Mouse (Mus musculus): Measurements from ENCODE around the gene Sat2.
A peak's percentile ranks its signal among the peaks of the same experiment; 100 is the strongest.

Sat2 gene

DNA sequence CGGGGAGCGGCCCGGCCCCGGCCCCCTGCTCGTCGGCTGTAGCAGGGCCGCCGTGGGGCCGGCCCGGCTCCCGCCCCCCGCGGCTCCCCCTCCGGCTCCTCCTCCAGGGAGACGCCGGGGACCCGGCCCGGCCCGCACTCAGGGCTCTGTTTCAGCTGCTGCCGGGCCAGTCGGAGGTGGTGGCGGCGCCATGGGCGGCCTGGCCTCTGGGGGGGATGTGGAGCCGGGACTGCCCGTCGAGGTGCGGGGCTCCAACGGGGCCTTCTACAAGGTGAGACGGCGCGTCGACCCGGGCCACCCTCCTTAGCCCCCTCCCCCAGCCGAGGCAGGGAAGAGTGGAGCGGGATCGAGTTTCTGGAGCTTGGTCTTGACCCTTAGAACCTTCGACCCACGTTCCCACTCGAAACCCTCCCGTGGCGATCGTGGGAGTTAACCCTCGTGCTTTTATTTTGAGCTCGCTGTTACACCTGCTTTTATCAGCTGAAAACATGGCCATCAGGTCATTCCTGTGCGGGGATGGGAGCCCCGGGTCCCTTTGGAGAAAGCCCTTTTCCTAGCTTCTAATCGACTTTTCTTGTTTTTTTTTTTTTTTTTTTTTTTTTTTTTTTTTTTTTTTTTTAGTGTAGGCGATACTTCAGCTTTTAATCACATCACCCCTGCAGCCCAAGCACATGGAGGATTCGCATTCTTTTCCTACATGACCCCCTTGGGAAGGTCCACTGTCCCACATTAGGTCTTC is 11.5 kb downstream of the Sat2 start:
- no peak for DNase-seq (ENCODE audit: low spot score)

DNA sequence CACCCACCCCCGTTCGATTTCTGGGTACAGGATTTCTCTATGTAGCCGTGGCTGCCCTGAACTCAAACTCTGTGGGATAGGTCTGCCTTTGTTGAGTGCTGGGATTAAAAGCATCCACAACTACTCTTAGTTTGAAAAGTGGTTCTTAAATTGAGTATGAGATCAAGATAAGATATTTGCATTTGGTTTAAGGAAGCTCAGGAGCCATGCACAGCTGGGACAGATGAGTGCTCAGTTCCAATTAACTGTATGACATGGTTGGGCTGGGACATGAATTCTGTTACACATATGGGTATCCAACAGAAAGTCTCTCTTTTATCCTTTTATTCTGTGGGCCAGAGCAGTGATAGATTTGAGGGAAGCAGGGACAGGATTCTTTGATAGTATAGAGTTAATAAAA is 13.6 kb downstream of the Sat2 start:
- no peak for DNase-seq (ENCODE audit: low spot score)

DNA sequence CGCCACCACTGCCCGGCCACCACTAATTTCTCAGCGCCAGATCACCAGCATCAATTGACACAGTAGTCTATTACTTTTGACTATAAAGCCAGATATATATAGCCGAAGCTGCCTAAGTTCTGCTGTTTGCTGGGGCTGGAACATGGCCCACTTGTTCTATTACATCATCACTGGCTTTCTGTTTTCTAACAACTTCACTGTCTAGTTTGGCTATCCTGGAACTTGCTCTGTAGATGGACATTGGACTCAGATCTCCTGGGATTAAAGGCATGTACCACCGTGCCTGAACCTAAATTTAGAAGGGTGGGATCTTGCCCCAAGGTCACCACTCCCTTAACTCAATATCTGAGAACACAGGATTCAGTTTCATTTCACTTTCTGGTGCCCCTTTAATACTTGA is 24.0 kb downstream of the Sat2 start:
- no peak for DNase-seq (ENCODE audit: low spot score)

DNA sequence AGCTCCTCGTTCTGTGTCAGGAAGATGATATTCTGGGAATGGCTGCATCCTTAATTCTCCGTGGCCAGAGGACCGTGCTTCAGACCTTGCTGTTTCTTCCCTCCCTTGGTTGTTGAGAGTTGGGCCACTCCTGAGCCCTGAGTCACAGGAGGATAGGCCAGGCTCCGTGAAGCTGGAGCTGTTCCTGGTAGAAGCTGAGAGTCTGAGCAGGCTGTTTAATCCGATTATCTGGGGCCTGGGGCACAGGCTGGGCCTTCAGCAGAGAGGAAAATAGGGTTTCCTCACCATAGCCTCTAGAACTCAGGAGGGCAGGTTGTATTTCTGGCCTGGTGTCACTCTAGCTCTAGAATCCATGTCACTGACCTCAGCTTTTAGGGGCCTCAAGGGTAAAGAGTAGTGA is 31.6 kb downstream of the Sat2 start:
- DNase-seq (ENCODE audit: low spot score), result no peak

DNA sequence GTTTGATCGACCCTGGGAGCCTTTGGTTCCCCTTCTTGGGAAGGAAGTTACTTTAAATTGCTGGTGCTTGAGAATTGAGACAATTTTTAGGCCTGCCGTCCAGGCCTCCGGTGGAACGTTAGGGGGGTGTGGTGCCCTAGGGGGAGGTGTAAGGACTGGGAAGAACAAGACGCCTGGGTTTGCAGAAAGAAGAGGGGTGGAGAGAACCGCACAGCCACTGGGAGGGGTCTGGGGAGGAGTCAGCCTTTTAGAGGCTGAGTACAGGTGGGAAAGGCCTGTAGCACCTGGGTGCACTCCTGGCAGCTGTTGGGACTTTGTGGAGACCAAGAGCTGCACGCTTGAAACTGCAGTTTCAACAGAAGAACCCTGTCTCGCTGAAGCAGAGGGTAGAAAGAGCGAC is 32.9 kb downstream of the Sat2 start:
- DNase-seq (ENCODE audit: low spot score), result no peak

DNA sequence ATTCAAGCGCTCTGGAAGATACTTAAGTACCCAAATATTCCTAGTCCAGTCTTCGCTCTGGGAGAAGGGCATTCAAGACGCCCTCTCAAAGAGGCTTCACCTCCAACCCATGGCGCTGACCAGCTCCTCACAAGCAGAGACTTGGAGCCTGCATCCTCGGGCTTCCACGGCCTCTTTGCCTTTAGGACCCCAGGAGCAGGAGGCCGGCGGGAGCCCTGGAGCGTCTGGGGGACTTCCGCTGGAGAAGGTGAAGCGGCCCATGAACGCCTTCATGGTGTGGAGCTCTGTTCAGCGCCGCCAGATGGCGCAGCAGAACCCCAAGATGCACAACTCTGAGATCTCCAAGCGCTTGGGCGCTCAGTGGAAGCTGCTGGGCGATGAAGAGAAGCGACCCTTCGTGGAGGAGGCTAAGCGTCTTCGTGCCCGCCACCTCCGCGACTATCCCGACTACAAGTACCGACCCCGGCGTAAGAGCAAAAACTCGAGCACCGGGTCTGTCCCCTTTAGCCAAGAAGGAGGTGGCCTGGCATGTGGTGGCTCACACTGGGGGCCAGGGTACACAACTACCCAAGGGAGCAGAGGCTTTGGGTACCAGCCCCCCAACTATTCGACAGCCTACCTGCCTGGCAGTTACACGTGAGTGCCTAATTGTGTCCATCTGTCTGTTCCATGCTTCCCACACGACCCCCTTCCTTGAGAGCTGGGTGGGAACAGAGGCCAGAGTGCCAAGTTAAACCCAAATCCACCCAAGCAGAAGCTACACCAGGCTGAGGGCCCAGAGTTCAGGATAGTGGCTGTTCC is 33.6 kb downstream of the Sat2 start, which contains the start of gene Sox15:
Gene Sox15, plus strand, starts transcription at position 51 of the 801 bp plus-strand sequence.
- peak; percentile 29 for DNase-seq (ENCODE audit: low spot score)

DNA sequence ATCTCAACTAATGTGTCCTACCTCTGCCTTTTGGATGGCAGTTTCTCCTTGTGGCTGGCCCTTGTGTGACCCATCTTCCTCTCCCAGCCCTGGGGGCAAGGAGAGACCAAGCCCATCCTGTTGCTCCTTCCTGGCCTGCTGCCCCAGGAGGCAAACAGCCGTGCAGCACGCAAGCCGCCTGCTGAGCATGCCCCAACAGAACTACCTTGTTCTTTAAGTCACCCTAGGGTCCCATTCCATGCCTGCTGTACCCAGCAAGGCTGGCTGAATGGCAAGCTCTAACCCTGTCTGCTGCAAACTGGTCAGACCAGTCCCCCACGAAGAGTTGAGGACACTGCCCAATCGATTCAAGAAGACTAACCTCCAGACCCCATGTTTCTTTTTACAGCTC is 34.2 kb downstream of the Sat2 start:
- DNase-seq (ENCODE audit: low spot score), result no peak

DNA sequence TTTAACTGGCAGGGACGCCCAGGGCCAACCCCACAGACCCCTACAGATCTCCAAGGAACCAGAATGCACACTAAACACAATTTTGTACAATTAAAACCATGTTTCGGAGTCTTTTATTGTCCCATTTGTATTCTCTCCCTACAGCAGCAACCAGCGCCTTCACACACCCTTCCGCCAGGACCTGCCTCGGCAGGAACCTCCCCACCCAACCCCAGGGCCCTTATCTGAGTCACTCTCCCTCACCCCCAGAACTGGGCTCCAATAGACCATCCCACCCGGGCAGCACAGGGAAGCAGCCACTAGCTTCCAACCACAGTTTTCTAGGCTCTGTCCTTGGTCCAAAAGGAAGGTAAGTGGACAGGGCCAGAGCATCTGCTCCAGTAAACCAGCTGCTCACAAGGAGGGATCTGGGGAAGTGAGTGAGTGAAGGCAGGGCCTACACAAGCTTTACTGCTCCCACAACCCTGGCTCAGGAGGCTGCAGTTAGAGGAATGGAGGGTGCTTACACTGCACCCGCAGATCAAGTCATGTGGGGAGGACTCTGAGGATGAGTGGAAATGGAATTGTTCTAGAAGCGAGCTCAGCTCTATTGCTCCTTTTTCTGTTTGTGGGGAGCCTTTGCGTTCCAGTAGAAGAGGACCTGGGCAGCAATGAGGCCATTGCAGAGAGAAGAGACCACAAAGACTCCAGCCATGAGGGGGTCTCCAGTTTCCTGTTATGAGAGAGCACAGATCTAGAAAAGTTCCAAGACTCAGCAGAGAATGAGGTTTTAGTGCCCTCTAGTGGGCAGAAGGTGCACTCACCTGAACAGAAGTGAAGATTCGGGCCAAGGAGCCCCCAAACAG is 35.0 kb downstream of the Sat2 start:
- DNase-seq (ENCODE audit: low spot score), result peak; percentile 50

DNA sequence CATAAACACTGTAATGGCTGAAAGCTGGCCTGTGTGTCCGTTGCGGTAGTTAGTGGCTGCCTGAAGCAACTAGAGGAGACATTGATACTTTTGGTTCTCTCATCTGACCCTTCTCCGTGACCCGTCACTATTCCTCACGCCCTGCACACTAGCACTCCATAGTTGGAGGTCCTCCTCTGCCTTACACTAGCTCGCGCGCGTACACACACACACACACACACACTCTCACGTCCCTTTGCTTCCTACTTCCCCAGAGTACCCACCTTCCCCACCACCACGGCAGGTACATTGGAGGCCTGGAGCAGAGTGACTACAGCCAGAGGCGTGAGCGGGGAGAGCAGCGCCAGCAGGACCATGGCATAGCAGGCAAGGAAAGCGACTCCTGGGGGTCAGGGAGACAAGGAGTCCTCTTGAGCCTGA is 35.6 kb downstream of the Sat2 start:
- no peak for DNase-seq (ENCODE audit: low spot score)

DNA sequence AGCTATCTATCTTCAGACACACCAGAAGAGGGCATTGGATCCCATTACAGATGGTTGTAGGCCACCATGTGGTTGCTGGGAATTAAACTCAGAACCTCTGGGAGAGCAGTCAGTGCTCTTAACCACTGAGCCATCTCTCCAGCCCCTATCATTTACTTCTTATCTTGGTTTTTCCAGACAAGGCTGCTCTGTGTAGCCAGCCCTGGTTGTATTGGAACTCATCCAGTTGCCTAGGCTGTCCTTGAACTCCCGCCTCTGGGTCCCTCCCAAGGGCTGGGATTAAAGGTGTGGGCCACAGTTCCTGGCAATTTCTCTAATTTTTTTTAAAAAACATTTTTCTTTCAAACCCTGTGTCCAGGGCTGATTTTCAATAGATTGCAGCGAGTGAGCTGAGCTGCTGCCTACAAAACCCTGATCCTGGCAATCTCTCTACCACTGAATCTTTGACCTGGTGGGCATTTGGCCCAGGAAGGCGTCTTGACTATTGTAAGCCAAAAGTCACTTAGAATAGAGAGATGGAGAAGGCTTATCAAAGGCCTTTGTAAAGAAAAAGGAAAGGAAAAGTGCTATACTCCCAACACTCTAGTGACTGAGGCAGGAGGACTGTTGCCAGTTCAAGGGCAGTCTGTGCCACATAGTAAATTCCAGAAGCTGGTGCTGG is 39.5 kb downstream of the Sat2 start:
- DNase-seq (ENCODE audit: low spot score), result no peak

DNA sequence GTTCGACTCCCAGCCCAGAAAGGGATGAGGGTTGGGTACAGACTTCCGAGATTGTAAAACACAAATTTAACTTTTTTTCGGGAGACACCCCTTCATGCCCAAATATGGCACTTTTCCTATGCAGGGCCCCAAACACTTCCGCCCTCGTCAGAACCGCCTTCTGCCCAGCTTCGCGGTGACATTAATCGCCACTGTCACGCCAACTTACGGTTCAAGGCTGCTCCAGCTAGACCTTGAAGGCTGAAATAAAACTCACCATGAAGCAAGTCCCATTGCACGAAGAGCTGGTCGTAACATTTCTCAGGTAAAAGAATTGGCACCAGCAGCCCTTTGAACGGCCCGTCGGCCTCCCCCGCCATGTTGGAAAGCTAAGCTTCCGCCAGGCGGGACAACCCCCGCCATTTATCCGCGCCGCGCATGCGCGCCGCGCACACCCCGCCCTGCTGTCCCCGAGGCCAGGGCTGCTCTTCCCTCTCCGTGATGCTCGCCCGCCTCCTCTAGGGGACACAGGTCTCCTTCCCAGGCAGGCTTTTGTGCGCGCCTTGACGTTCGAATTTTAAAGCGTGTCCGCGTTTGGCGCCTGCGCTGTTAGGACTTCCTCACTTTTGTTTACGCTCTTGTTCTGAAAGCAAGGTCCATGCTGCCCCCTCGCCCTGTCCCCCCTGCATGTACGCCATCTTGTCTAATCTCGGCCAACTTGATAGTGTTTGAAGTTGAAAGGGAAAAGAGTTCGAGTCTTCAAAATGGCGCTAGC is 40.6 kb downstream of the Sat2 start, which contains the start of gene Mpdu1:
Gene Mpdu1, minus strand, starts transcription at position 430 of the 754 bp plus-strand sequence.
- DNase-seq (ENCODE audit: low spot score), result peak; percentile 92

DNA sequence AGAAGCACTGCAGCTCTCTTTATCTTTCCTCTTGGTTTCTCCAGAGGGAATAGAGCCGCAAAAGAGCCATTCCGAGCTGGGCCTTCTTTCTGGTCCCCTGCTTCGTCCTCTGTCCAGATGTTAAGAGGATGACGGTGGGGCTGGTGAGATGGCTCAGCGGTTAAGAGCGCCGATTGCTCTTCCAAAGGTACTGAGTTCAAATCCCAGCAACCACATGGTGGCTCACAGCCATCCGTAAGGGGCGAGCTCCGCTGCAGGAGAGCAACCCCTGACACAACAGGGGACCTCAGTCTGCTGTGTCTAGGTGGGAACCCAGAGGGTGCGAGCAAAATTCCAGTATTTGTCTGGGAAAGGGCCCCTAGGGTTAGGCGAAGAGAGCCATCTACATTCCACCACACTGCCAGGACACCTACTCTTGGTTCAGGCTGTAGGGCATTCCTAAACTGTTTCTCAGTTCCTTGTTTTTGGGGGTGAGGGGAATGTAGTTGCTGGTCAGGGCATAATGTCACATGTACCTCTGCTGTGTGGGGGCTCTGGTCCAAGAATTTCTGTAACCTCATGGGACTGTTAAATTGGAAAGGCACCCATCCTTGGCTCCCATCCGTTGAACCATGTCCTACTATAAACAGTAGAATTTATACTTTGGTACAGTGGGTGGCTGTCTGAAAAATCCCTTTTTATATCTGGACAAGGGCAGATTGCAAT is 41.3 kb downstream of the Sat2 start:
- DNase-seq (ENCODE audit: low spot score), result no peak

DNA sequence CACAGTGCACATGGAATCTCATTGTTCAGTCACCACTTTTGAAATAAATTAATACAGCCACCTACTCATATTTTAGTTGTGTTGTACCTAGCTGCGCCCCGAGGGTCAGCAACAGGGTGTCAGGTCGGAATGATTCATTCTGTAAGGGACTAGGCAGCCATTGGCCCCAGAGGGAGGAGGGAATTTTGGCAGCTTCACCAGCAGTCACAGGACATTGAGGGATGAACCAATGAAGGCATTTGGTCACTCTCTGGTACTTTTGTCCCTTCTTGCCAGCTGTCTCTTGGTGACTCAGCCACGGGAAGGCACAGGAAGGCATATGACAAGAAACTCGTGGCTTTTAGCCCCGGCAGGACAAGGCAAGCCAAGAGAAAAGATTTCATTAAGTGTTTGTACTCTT is 42.0 kb downstream of the Sat2 start:
- DNase-seq (ENCODE audit: low spot score), result no peak

DNA sequence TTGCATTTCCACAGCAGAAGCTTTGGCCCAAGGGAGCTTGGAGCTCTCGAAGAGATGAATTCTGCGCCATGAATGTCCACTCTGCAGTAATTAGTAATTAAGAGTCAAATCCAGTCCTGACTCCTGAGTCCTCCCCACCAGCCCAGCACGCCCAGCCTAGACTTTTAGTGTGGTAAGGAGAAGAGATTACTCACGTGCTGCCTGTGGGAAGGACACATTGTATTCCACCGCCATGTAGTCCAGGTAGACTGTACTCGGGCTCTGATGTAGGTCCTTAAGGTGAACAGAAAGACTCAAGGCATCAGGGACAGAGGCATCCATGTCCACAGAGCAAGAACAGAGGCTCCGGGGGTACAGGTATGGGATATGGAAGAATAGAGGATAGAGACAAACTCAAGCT is 43.0 kb downstream of the Sat2 start:
- no peak for DNase-seq (ENCODE audit: low spot score)

DNA sequence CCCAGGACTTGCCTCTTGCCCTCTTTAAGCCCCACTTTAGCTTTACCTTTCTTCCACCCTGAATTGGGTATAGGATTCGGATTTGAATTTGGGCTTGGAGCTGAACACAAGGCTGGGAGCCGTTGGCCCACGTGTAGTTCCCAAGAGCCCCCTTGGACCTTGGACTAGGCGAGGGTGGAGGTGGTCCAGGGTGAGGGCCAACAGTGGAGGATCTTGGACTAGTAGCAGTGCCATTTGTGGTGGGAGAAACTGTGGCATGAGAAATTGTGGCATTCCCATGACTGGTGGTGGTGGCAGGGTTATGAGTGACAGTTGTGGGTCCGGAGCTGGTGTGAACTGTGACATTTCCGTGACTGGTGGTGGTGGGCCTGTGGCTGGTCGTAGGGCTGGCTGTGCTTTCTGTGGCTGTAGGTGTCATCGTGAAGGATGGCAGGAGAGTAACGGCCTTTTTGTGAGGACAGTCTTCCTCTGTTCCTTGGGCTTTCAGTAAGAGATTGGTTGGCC is 43.7 kb downstream of the Sat2 start:
- DNase-seq (ENCODE audit: low spot score), result no peak

DNA sequence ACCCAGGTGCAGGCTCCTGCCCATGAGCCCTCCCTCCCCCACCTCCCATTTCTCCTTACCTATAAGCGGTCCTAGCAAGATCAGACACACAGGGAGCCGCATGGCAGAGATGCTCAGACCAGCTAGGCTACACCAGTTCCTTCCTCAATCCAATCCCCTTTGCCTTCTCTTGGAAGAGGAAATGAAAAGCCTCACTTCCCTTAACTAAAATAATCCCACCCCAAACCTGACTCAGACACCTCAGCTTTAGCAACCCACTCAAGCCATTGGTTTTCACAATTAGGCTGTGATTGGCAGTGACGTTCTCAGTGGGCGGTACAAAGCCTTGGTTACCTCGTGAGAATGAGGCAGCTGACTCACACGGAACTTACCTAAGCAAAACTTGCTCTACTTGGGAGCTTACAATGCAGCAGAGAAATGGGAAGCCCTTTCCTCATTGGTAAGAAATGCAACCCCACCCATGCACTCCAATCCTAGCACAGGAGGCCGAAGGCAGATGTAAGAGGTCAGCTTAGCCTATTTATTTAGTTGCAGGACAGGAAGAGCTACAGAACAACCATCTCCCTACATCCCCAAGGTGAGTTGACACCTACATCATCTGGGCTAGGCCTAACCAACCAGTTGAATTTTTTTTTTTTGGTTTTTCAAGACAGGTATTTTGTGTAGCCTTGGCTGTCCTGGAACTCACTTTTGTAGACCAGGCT is 44.3 kb downstream of the Sat2 start, which contains the start of gene Cd68:
Gene Cd68, minus strand, starts transcription at position 193 of the 704 bp plus-strand sequence.
- no peak for DNase-seq (ENCODE audit: low spot score)

DNA sequence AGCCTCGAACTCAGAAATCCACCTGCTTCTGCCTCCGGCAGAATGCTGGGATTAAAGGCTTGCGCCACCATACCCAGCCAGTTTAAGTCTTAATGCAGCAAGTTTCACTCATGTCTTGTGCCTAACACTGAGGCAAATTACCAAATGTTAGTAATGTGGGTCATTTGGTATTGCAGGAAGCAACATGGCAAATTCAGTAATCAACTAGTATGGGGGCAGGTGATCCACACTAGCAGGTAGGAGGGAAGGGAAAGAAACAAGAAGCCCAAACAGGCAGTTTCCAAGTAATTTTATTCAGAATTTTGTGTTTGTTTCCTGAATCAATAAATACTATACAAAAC is 44.8 kb downstream of the Sat2 start:
- DNase-seq (ENCODE audit: low spot score), result no peak

DNA sequence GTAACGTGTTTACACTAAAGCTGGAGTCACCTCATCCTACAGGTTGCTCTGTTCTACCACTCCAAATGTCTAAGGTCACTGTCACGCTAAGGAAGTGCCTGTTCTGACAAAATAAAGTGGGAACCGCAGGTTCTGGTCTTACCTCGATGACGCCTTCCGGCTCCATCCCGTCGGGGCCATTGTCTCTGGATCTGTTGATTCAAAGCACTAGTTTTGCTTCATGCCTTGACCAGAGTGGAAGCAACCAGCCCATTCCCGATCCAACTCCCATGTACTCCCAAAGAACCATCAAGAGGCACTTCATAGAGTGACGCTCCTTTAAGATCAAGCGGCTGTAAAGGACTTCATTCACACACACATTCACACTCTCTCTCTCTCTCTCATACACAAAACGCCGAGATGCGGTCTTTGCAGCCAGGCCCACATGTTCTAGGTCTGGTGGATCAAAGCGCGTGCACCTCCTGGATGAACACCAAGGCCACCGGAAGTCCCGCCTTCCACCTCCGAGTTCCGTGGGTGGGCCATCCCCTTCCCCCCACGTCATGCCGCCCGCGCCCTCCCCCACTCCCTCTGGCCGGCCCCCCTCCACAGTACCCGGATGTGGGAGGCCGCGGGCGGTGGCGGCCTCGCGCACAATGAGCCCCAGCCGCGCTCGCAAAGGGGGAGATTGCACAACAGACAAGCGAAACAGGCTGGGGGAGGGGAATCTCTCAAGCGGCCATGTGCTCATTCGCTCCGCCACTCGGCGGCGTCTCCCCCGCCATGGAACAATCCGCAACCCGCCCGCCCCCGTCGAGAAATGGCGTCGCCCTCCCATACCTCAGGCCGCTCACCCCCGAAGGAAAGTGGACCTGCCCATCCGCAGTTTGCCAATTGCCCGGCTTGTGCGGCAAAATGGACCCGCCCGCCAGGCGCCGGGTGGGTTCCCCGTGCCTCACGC is 49.2 kb downstream of the Sat2 start:
- DNase-seq (ENCODE audit: low spot score), result peak; percentile 85

DNA sequence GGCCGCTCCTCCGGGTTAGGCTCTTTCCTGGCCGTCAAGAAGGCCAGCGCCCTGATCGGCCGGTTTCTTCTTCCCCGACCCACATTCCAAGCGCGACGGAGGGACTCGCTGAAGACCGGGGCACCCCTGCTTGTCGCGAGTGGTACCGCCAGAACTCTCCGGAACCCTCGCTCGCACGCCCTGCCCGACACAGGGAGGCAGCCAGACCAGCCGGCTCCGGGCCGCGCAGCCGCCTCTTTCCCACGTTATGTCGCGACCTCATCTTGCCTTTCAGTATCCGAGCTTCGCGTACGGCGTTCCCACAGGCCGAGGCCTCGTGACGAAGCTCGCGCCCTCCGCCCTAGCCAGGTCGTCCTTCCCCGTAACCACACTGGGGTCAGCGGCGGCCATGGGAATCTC is 49.9 kb downstream of the Sat2 start:
- DNase-seq (ENCODE audit: low spot score), result no peak

Measured in spleen, adult 12 weeks (tissue).